Mouse (Mus musculus): ENCODE data around the gene Phldb2.

DNA sequence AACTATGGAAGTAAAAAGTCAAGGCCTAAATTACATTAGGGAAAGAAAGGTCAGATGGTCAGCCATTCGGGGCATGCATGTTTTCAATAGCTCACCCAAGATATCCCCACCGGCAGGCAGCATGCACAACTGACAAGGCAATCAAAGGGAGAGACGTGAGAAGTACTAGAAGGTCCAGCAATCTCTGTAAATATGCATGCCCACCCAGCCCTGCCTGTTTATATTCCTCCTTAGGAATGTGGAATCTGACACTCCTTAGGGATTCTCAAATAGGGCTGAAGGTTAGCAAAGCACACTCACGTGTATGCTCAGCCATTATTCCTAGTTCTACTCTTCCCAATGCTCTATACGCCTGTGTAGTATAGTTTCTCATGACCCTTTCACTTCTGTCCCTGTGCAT is 9.7 kb upstream of the Phldb2 start:
- TF ChIP-seq POLR2A (IDR thresholded peaks at IDR 0.05; ENCODE audit: borderline replicate concordance, extremely low read depth, insufficient read depth, insufficient read length, poor library complexity, severe bottlenecking) (no peak), CTCF (IDR thresholded peaks at IDR 0.05; ENCODE audit: borderline replicate concordance, extremely low read depth, insufficient read depth, insufficient read length) (no peak)
